Comparison of ENCODE assay signal across 8 mouse cellular contexts in the genomic region with DNA sequence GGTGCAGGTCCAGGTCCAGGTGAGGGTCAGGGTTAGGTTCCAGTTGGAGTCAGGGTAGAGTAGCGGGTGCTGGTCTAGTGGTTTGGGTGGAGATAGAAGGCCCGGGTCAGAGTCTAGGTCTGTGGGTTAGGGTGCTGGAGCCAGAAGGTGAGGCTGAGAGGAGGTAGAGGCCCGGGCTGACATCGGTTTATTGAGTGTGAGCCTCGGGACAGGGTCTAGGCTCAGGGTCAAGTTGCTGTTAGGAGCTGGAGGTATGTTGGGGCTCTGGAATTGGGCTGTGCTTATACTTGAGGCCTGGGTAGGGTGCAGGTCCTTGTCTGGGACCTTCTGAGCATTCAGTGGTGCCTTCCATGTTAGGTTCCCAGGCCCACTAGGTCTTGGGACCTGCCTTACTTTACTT. TPM values are rescaled to one million over a fixed set of nuclear protein-coding genes. Genes with fewer than 3 reads are reported as not detected.
DNase-seq lines count a peak whose midpoint lies in the region; ATAC-seq and TF ChIP-seq lines count a peak whose summit lies in the region.

No protein-coding gene starts in this region.

- H3K9ac ChIP-seq in hindbrain, embryonic 15.5 days: peak overlapping the region; percentile 69
- peak overlapping the region; percentile 84 for H3K9ac ChIP-seq in midbrain, embryonic 14.5 days (replicated peaks; ENCODE audit: low read length)

- no peaks in the 10 kb centered on the region for H3K9me3 ChIP-seq in hindbrain, embryonic 15.5 days
- H3K9me3 ChIP-seq in midbrain, embryonic 14.5 days (ENCODE audit: control insufficient read depth, low read length): no peaks in the 10 kb centered on the region

- DNase-seq in kidney, adult 9 months: peak; percentile 32
- no peak for DNase-seq in kidney, postnatal 14 days
- no peak for DNase-seq in midbrain, embryonic 14.5 days
- no peak for DNase-seq in layer of hippocampus, adult 18-20 months (ENCODE audit: low spot score in 2 of 2)

- no peak overlapping the region for H3K27ac ChIP-seq in cortical plate, adult 2 months (ENCODE audit: insufficient read depth, low read length)
- no peak overlapping the region for H3K27ac ChIP-seq in hindbrain, embryonic 15.5 days (replicated peaks)
- H3K27ac ChIP-seq in midbrain, embryonic 14.5 days (replicated peaks; ENCODE audit: low read depth, low read length): no peak overlapping the region

- WGBS in hindbrain, embryonic 15.5 days: 57% methylated on average over 5 of the region's 5 CpGs
- WGBS in midbrain, embryonic 14.5 days: 48% methylated on average over 5 of the region's 5 CpGs

- no peak for TF ChIP-seq POLR2A in cortical plate, adult 2 months (IDR thresholded peaks at IDR 0.05; ENCODE audit: extremely low read depth, insufficient read depth, low read length)

- H3K4me3 ChIP-seq in cortical plate, adult 2 months (ENCODE audit: insufficient read depth, low read length): peak overlapping the region; percentile 100
- peak overlapping the region; percentile 86 for H3K4me3 ChIP-seq in hindbrain, embryonic 15.5 days
- peak overlapping the region; percentile 85 for H3K4me3 ChIP-seq in midbrain, embryonic 14.5 days (replicated peaks; ENCODE audit: low read depth, low read length)

- no peak for ATAC-seq in hindbrain, embryonic 15.5 days (ENCODE audit: low FRiP score, low read depth)
- no peak for ATAC-seq in midbrain, embryonic 14.5 days (ENCODE audit: low FRiP score, low TSS enrichment)
- ATAC-seq in erythroid progenitor cell, adult 5-6 weeks (replicated peaks; ENCODE audit: low FRiP score, poor library complexity, severe bottlenecking): no peak
- no peak for ATAC-seq in megakaryocyte-erythroid progenitor cell, adult 5-6 weeks (replicated peaks; ENCODE audit: low FRiP score, low TSS enrichment, poor library complexity, severe bottlenecking)

- H3K4me1 ChIP-seq in cortical plate, adult 2 months (ENCODE audit: control insufficient read depth, insufficient read depth, low read length): peaks cover 7% of the 10 kb centered on the region
- peaks cover 26% of the 10 kb centered on the region for H3K4me1 ChIP-seq in hindbrain, embryonic 15.5 days (replicated peaks)
- peaks cover 8% of the 10 kb centered on the region for H3K4me1 ChIP-seq in midbrain, embryonic 14.5 days (ENCODE audit: control insufficient read depth, insufficient read depth, low read length)

- H3K36me3 ChIP-seq in hindbrain, embryonic 15.5 days: peaks cover 4% of the 10 kb centered on the region; the same call in 1 of the 2 replicates
- peaks cover 11% of the 10 kb centered on the region; the same call in 1 of the 2 replicates for H3K36me3 ChIP-seq in midbrain, embryonic 14.5 days (ENCODE audit: control insufficient read depth, insufficient read depth, low read length)

- H3K4me2 ChIP-seq in hindbrain, embryonic 15.5 days: peak overlapping the region; percentile 81
- peak overlapping the region; percentile 79 for H3K4me2 ChIP-seq in midbrain, embryonic 14.5 days (ENCODE audit: low read length)

- TF ChIP-seq CTCF in cortical plate, adult 2 months (IDR thresholded peaks at IDR 0.05; ENCODE audit: extremely low read depth, insufficient read depth, low read length): no peak

- H3K27me3 ChIP-seq in hindbrain, embryonic 15.5 days: no peaks in the 10 kb centered on the region
- no peaks in the 10 kb centered on the region for H3K27me3 ChIP-seq in midbrain, embryonic 14.5 days (ENCODE audit: control insufficient read depth, insufficient read depth, low read length)

RNA-seq across cellular contexts. Expression of a gene that starts 0.9 kb away (rescaled TPM):
- polyA plus RNA-seq in cortical plate, adult 2 months (2012; rRNA removed): 18.2 and 20.0 TPM in 2 replicates
- polyA plus RNA-seq in hindbrain, embryonic 15.5 days (2015; fragmentation: Nextera tagmentation; extraction: Ambion mirVana): 9.9 and 10.1 TPM in 2 replicates
- polyA plus RNA-seq in midbrain, embryonic 14.5 days (2014; fragmentation: Nextera tagmentation; extraction: Ambion mirVana): 8.6 and 9.2 TPM in 2 replicates
- total RNA-seq in erythroid progenitor cell, adult 5-6 weeks (2015; ENCODE audit: low replicate concordance): 0.84 and 3.6 TPM in 2 replicates
- 2.0 and 6.9 TPM in 2 replicates for total RNA-seq in erythroid progenitor cell, adult 5-6 weeks (2017; ENCODE audit: low replicate concordance)
- total RNA-seq in megakaryocyte-erythroid progenitor cell, adult 5-6 weeks (2014; fragmentation: Nextera tagmentation): 7.0 and 12.1 TPM in 2 replicates
- total RNA-seq in megakaryocyte-erythroid progenitor cell, adult 5-6 weeks (2017): 7.1 and 10.1 TPM in 2 replicates
- total RNA-seq in layer of hippocampus, adult 18-20 months (2021): 10 to 100 TPM; 14.3 to 14.6 TPM

RNA-seq across cellular contexts. Expression of a gene that starts 36.2 kb away (rescaled TPM):
- 21.6 and 24.3 TPM in 2 replicates for polyA plus RNA-seq in cortical plate, adult 2 months (2012; rRNA removed)
- polyA plus RNA-seq in hindbrain, embryonic 15.5 days (2015; fragmentation: Nextera tagmentation; extraction: Ambion mirVana): 6.0 and 6.1 TPM in 2 replicates
- polyA plus RNA-seq in midbrain, embryonic 14.5 days (2014; fragmentation: Nextera tagmentation; extraction: Ambion mirVana): 3.0 and 6.8 TPM in 2 replicates
- total RNA-seq in erythroid progenitor cell, adult 5-6 weeks (2015; ENCODE audit: low replicate concordance): 0.72 and 1.3 TPM in 2 replicates
- 0.45 and 0.90 TPM in 2 replicates for total RNA-seq in erythroid progenitor cell, adult 5-6 weeks (2017; ENCODE audit: low replicate concordance)
- total RNA-seq in megakaryocyte-erythroid progenitor cell, adult 5-6 weeks (2014; fragmentation: Nextera tagmentation): 9.5 and 11.7 TPM in 2 replicates
- total RNA-seq in megakaryocyte-erythroid progenitor cell, adult 5-6 weeks (2017): 3.3 and 4.2 TPM in 2 replicates
- 10 to 100 TPM; 32.2 to 35.2 TPM for total RNA-seq in layer of hippocampus, adult 18-20 months (2021)

RNA-seq across cellular contexts. Expression of a gene that starts 45.0 kb away (rescaled TPM):
- 20.7 and 22.2 TPM in 2 replicates for polyA plus RNA-seq in cortical plate, adult 2 months (2012; rRNA removed)
- polyA plus RNA-seq in hindbrain, embryonic 15.5 days (2015; fragmentation: Nextera tagmentation; extraction: Ambion mirVana): 12.9 and 13.0 TPM in 2 replicates
- polyA plus RNA-seq in midbrain, embryonic 14.5 days (2014; fragmentation: Nextera tagmentation; extraction: Ambion mirVana): 10.6 and 14.9 TPM in 2 replicates
- total RNA-seq in erythroid progenitor cell, adult 5-6 weeks (2015; ENCODE audit: low replicate concordance): 68.7 and 97.7 TPM in 2 replicates
- total RNA-seq in erythroid progenitor cell, adult 5-6 weeks (2017; ENCODE audit: low replicate concordance): 126 and 169 TPM in 2 replicates
- 10.9 and 11.9 TPM in 2 replicates for total RNA-seq in megakaryocyte-erythroid progenitor cell, adult 5-6 weeks (2014; fragmentation: Nextera tagmentation)
- 13.1 and 20.5 TPM in 2 replicates for total RNA-seq in megakaryocyte-erythroid progenitor cell, adult 5-6 weeks (2017)
- 10 to 100 TPM; 39.9 to 43.5 TPM for total RNA-seq in layer of hippocampus, adult 18-20 months (2021)
